Mouse (Mus musculus) lung, postnatal 0 days (tissue): ENCODE data around the gene Elmod3.

Experiments
- CTCF ChIP-seq: IDR thresholded peaks from 2 replicates; pipeline ENCODE4 v1.5.1; 2016; ENCODE audit warnings: antibody characterized with exemption, mild to moderate bottlenecking
- EP300 ChIP-seq: IDR thresholded peaks from 2 replicates; pipeline ENCODE4 v1.6.1; 2016; ENCODE audit warnings: antibody characterized with exemption, mild to moderate bottlenecking, control low read depth

DNA sequence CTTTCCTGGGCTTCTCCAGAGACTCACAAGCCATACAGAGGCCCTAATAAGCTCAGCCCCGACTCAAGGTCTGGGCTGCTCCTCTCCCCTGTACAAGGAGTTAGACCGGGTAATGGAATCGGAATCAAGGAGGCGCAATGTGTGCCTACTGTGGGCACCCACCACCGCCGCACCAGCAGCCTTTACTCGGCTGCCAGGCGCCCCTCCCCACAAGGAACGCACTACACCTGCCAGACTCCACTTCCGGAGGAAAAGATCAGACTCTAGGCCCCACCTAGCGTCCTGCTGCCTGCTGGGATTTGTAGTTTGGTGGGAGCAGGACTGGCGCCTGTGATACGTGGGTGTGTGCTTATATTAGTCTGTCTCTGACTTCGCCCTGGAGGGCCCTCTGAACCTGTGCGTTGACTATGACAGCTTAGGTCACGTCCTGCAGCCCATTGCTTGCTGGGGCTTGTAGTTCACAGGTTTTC lies 59.6 kb downstream of the Elmod3 start:
- TF ChIP-seq CTCF (peak; percentile 41), EP300 (no peak)
